Mouse (Mus musculus) liver, embryonic 14.5 days (tissue): ENCODE measurements around the gene Foxl1. TPM values are rescaled to one million over a fixed set of nuclear protein-coding genes. Genes with fewer than 3 reads are reported as not detected.

Experiments
- ATAC-seq: fragments of 200-750 bp; cut with Nextera tagmentation; 2 replicates; pipeline ENCODE4 v1.8.0; 2017; ENCODE audit warnings: moderate number of reproducible peaks, mild to moderate bottlenecking, moderate library complexity; ENCODE audit not compliant: insufficient read depth
- DNase-seq, 3 experiments: peaks; one replicate each; pipeline ENCODE4 v3.0.0-alpha.2; 2012 to 2013; ENCODE audit warnings: low read depth in 3 of 3, low spot score in 3 of 3
- H3K27ac ChIP-seq: fragments of 300-500 bp; sonication (generic); 2 replicates; pipeline ENCODE4 v1.5.1; 2014; ENCODE audit warnings: moderate library complexity, mild to moderate bottlenecking, control low read depth, inconsistent platforms
- H3K27me3 ChIP-seq: fragments of 300-500 bp; sonication (generic); 2 replicates; pipeline ENCODE4 v1.6.1; 2014; ENCODE audit warnings: mild to moderate bottlenecking, low read length, moderate library complexity; ENCODE audit not compliant: control insufficient read depth, insufficient read depth
- H3K36me3 ChIP-seq: fragments of 300-500 bp; sonication (generic); replicated peaks from 2 replicates; pipeline ENCODE4 v1.6.1; 2014; ENCODE audit warnings: low read depth; ENCODE audit not compliant: control insufficient read depth, insufficient read depth
- H3K4me1 ChIP-seq, 2 experiments: fragments of 200-500 bp in 1 of 2; fragments of 300-500 bp in 1 of 2; sonication (generic) in 1 of 2; replicated peaks; 2 replicates each; pipeline ENCODE4 v1.6.1; 2012 to 2014; ENCODE audit warnings: antibody characterized with exemption in 1 of 2, inconsistent platforms in 1 of 2, low read length in 1 of 2; ENCODE audit not compliant: control insufficient read depth in 2 of 2, insufficient read depth in 2 of 2
- H3K4me2 ChIP-seq: fragments of 300-500 bp; sonication (generic); 2 replicates; pipeline ENCODE4 v1.6.1; 2014; ENCODE audit warnings: low read depth, mild to moderate bottlenecking, control low read depth, moderate library complexity
- H3K4me3 ChIP-seq, 2 experiments: fragments of 200-500 bp in 1 of 2; fragments of 300-500 bp in 1 of 2; sonication (generic) in 1 of 2; 2 replicates each; pipeline ENCODE4 v1.5.1; 2012 to 2014; ENCODE audit warnings: low read depth in 2 of 2, low read length in 2 of 2, mild to moderate bottlenecking in 2 of 2, control low read depth in 1 of 2, inconsistent platforms in 1 of 2, moderate library complexity in 1 of 2; ENCODE audit not compliant: insufficient read depth in 1 of 2
- H3K9ac ChIP-seq: fragments of 300-500 bp; sonication (generic); replicated peaks from 2 replicates; pipeline ENCODE4 v1.6.1; 2014; ENCODE audit warnings: mild to moderate bottlenecking, control low read depth, moderate library complexity
- H3K9me3 ChIP-seq: fragments of 300-500 bp; sonication (generic); 2 replicates; pipeline ENCODE4 v1.6.1; 2016; ENCODE audit warnings: low read length, mixed read lengths; ENCODE audit not compliant: control insufficient read depth
- CTCF ChIP-seq: IDR thresholded peaks from 2 replicates; pipeline ENCODE4 v1.5.1; 2016; ENCODE audit warnings: antibody characterized with exemption, low read depth, control low read depth
- EP300 ChIP-seq: IDR thresholded peaks from 2 replicates; pipeline ENCODE4 v1.6.1; 2016; ENCODE audit warnings: antibody characterized with exemption, low read depth
- WGBS: fragments of 180-500 bp; shearing (Covaris S2); extraction: QIAGEN DNeasy Blood & Tissue Kit; methylation state at CpG from one replicate; pipeline ENCODE4 v1.1.7; 2014; ENCODE audit not compliant: insufficient replicate concordance; 5-methylcytosine and 5-hydroxymethylcytosine counted together
- polyA plus RNA-seq, 2 experiments: library from polyadenylated mRNA; depleted of rRNA in 1 of 2; stranded (reverse) in 1 of 2; unstranded in 1 of 2; fragments of >200 nt; fragmentation: Nextera tagmentation in 1 of 2; extraction: Ambion mirVana in 1 of 2; gene quantifications; 2 replicates each; pipeline versions ENCODE4 v1.2.1 to v1.2.3; 2012 to 2014

The Foxl1 gene
- polyA plus RNA-seq, 2 experiments: 0.07 to 0.08 TPM

- no peak for DNase-seq
- Histone ChIP-seq H3K27me3 (no peaks in the 10 kb centered on the region), H3K4me1 (peaks cover 0 to 5% of the 10 kb centered on the region in 2 experiments; a peak in 1 of 4 replicates), H3K9me3 (no peaks in the 10 kb centered on the region), H3K4me2 (no peak overlapping the region), H3K36me3 (no peaks in the 10 kb centered on the region), H3K27ac (no peak overlapping the region), H3K4me3 (no peak overlapping the region), H3K9ac (no peak overlapping the region)
- WGBS: 52% methylated on average over 5 of the region's 5 CpGs
- no peak for ATAC-seq
- TF ChIP-seq CTCF: no peak
- TF ChIP-seq EP300: no peak
Observed at GRCm38 (mm10) chr8:121168033-121168432, 40.3 kb downstream of the Foxl1 start.

- Histone ChIP-seq H3K27ac (no peak overlapping the region), H3K9ac (no peak overlapping the region), H3K36me3 (no peaks in the 10 kb centered on the region), H3K9me3 (no peaks in the 10 kb centered on the region), H3K4me2 (no peak overlapping the region), H3K4me1 (0 out of 4 replicates have a peak, but pooled peaks cover 0 to 5% of the 10 kb centered on the region in 2 experiments), H3K4me3 (no peak overlapping the region), H3K27me3 (no peaks in the 10 kb centered on the region)
- ATAC-seq (no peak), DNase-seq (no peak)
- TF ChIP-seq CTCF (no peak), EP300 (no peak)
- WGBS: 39% methylated on average over 7 of the region's 7 CpGs
Observed at GRCm38 (mm10) chr8:121170116-121170515, 42.4 kb downstream of the Foxl1 start.

GRCm38 (mm10) chr8:121170626-121171552 is 43.1 kb downstream of the Foxl1 start:
- TF ChIP-seq CTCF (no peak), EP300 (no peak)
- H3K4me1 ChIP-seq: 0 out of 4 replicates have a peak, but pooled peaks cover 0 to 5% of the 10 kb centered on the region in 2 experiments
- H3K27me3 ChIP-seq: no peaks in the 10 kb centered on the region
- no peak overlapping the region for H3K27ac ChIP-seq
- 17% methylated on average over 27 of the region's 27 CpGs for WGBS
- no peaks in the 10 kb centered on the region for H3K9me3 ChIP-seq
- peak overlapping the region; percentile 28 for H3K4me2 ChIP-seq
- H3K9ac ChIP-seq: no peak overlapping the region
- DNase-seq (peak in 1 of 3 experiments; percentile 19), ATAC-seq (0 out of 2 replicates have a peak, but pooled peaks have one; percentile 15)
- H3K4me3 ChIP-seq: no peak overlapping the region
- H3K36me3 ChIP-seq: no peaks in the 10 kb centered on the region

GRCm38 (mm10) chr8:121172567-121172966 is 44.8 kb downstream of the Foxl1 start:
- 66% methylated on average over 8 of the region's 8 CpGs for WGBS
- ATAC-seq (no peak), DNase-seq (no peak)
- H3K9me3 ChIP-seq: no peaks in the 10 kb centered on the region
- H3K4me3 ChIP-seq: no peak overlapping the region
- H3K27ac ChIP-seq: no peak overlapping the region
- H3K27me3 ChIP-seq: no peaks in the 10 kb centered on the region
- no peak for TF ChIP-seq EP300
- no peak for TF ChIP-seq CTCF
- H3K4me2 ChIP-seq: no peak overlapping the region
- no peaks in the 10 kb centered on the region for H3K36me3 ChIP-seq
- 0 out of 4 replicates have a peak, but pooled peaks cover 0 to 5% of the 10 kb centered on the region in 2 experiments for H3K4me1 ChIP-seq
- no peak overlapping the region for H3K9ac ChIP-seq

- H3K4me2 ChIP-seq: no peak overlapping the region
- no peaks in the 10 kb centered on the region for H3K27me3 ChIP-seq
- H3K27ac ChIP-seq: no peak overlapping the region
- 55% methylated on average over 10 of the region's 10 CpGs for WGBS
- ATAC-seq (no peak), DNase-seq (no peak)
- no peak overlapping the region for H3K9ac ChIP-seq
- H3K4me1 ChIP-seq: 0 out of 4 replicates have a peak, but pooled peaks cover 0 to 5% of the 10 kb centered on the region in 2 experiments
- H3K9me3 ChIP-seq: no peaks in the 10 kb centered on the region
- TF ChIP-seq EP300 (no peak), CTCF (no peak)
- no peak overlapping the region for H3K4me3 ChIP-seq
- H3K36me3 ChIP-seq: no peaks in the 10 kb centered on the region
Observed at GRCm38 (mm10) chr8:121174178-121174577, 46.4 kb downstream of the Foxl1 start.
